Mouse (Mus musculus): ENCODE measurements at regions not wholly inside any gene's neighbourhood (a gene's known extent, or its start where the extent isn't known, plus 50 kb on each side); places are given as distances from the start of the nearest gene placed in this dataset.

DNA sequence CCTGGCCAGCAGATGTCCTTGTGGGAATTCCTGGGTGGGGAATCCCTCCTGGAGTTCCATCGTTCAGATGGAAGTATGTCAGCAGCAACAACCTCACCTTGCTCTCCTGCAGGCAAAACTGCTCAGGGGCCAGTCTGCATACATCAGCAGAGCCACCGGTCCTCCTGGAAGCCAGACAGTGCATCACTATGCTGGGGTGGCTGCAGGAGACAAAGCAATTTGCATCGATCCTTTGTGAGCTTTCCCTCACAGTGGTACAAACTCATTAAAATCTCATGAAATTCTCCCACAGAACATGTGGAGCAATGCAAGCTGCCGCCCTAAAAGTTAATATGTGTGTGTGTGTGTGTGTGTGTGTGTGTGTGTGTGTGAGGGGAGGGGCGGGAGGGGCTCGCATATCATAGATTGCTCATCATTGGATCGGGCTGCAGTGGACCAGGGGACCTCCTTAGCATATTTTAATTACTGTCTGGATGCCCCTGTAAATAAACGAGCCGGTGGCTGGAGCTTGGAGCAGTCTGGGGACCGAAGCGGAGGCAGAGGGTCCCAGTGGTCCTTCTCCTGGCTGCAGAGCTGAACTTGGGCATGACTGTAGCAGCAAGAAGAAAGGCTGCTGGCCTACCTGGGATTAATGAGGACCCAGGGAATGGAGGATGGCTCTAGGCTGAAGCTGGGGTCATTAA lies 597.8 kb downstream of the Vrk1 start:
- TF ChIP-seq CTCF (IDR thresholded peaks at IDR 0.05; ENCODE audit: borderline replicate concordance, insufficient read depth, low read depth, low read length) (no peak), POLR2A (IDR thresholded peaks at IDR 0.05; ENCODE audit: borderline replicate concordance, insufficient read depth, low read length) (no peak)

All from cerebellum, adult 2 months (tissue).